Mouse (Mus musculus) heart, adult 8-10 months (tissue): ENCODE measurements at regions not wholly inside any gene's neighbourhood (a gene's known extent, or its start where the extent isn't known, plus 50 kb on each side); places are given as distances from the start of the nearest gene placed in this dataset.
"Not testable (repeated sequence)": the region's sequence is repeated elsewhere in the genome, so short reads cannot be mapped to it uniquely, and the experiment has no call there.

Experiments used
- DNase-seq: peaks from one replicate; pipeline ENCODE4 v3.0.0; 2022; ENCODE audit warnings: low spot score

DNA sequence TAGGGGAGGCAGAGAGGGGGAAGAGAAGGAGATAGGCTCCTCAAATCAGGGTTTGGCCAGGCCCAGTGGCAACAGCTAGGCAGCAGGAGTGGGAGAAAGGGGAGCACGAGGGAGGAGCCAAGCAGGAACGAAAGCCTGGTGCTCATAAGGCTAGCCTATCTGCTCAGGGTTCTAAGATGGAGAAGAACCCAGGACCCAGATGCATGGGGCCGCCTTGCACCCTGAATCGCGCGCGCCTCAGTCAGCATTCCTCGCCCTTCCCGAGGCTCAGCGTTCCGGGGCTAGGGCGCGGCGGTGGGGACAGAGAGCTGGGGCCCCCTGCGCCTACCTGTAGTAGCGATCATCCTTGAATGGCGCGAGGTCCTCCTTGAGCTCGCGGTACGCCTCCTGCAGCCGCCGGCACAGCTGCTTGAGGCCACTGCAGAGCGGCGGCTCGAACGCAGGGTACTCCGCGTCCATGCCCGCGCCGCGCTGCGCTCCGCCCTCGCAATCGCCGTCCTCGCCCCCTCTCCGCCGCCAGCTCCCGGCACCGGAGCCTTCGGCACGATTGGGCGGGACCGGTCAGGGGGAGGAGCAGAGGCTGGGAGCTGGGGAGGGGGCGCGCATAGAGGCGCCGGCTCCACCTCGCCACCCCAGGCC, 60.1 kb downstream of the Dynlt1b start:
- not testable (repeated sequence) for DNase-seq

DNA sequence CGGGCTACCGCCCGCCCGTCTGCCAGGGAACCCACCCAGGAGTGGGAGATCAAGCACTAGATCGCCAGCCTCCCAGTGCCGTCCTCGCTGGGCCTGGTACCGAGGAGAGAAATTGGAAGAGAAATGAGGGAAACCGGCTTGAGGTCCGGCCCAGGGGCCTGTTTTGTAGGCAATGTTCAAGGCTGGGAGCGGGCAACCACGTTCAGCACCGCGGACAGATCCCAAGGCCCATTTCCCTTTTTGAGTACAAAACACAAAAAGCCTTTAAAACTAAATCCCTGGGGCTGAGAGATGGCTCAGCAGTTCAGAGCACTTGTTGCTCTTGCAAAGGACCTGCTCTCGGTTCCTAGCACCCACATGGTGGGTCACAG, 60.6 kb downstream of the Dynlt1b start:
- not testable (repeated sequence) for DNase-seq

DNA sequence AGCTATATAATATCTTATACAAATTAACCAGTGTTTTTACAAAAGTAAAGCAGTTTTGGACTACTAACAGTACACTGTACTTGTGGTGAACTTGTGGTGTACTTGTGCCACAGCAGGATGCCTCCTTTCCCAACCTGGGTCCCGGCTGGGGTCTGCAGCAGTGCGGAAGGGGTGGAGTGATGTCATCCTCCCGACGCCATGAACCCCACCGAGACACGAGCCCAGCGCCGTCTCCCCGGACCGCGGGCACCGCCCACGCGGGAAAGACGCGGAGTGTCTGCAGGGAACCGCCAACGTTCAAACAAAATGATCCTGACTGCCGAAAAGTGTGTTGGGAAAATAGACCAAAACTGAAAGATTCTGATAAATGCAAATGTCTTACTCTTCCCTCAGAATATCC, 62.6 kb downstream of the Dynlt1b start:
- DNase-seq = not testable (repeated sequence)

DNA sequence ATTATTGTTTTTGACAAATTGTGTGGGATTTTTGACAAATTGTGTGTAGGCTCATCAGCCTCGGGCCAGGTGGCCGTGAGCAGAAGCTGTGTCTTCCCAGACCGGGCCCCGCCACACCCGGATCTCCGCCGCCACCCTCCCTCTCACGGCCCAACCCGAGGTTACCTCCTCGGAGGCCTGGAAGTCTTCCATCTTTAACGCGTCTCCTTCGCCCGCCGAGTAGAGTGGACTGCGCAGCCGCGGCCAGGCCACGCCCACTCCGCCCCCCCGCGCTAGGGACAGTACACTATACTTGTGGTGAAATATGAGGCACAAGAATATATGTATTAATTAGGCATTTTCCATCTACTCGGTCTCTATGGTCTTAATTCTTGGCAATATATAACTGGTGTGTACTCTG, 63.0 kb downstream of the Dynlt1b start:
- DNase-seq = peak; percentile 74

DNA sequence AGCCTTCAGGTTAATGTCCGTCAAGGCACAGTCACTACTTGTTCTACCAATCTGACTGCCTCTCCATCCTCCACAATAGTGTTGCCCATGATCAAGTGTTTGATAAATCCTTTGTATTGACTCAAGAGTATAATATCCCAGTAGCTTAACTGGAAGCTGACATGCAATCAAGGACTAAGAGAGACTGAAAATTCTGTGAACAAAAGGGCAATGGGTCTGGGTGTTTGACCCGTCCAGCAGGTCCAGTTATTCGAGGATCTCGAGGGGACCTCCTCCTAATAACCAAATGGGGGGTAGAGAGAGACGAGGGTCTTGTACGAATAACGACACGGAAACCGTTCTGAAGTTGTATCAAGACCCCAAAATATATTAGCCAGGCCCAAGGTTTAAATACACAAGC, 66.6 kb downstream of the Dynlt1b start:
- DNase-seq = not testable (repeated sequence)

DNA sequence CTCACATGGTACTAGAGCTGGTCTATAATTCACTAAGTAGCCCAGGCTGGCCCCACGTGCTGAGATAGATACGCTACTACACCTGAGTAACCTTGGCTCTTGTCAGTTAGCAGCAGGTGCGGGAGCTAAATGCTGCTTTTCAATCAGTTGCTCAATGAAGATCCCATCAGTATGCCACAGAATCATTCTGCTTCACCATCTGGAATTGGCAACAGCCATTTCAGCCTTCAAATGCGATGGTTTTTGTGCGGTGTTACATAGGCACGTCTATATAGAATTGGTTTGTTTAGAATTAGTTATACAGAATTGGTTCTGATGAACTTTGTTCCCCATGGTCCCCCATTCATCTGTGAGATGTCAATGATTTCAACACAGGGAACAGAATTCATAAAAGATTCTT, 72.8 kb downstream of the Dynlt1b start:
- not testable (repeated sequence) for DNase-seq

DNA sequence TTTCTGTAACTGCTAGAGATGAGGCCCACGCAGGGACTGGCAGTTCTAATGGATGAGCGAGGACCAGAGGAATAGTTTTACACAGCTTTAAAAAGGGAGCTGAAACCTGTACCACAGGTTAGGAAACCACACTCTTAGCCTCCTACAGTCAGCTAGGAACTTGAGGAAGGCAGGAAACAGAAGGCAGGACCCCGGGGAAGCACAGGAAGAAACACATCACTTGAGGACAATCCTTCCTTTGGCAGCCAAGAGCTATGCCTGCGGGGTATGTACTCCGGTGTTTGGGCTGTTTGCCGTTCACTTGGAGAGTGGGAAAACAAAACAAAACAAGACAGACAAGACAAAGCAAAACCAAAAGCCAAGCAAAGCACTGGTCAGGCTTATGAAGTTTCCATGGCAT, 76.0 kb downstream of the Dynlt1b start:
- DNase-seq = not testable (repeated sequence)

DNA sequence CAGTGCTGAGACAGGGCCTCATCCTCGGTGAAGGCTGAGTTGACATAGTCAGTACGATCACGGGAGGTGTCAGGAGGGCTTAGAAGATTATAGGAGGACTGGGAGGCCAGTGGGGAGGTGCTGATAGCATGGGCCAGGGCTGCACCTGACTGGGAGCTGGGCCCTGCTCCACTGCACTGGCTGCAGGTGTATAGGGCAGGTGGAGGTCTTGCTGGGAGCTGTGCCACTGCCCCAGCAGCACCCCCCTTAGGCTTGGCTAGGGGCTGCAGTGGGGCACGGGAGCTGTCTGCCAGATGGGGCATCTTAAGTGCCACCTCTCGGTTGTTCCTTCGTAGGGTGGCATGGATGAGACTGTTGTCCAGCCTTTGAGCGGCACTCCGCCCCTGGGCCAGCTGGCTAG, 85.2 kb downstream of the Dynlt1b start:
- not testable (repeated sequence) for DNase-seq

DNA sequence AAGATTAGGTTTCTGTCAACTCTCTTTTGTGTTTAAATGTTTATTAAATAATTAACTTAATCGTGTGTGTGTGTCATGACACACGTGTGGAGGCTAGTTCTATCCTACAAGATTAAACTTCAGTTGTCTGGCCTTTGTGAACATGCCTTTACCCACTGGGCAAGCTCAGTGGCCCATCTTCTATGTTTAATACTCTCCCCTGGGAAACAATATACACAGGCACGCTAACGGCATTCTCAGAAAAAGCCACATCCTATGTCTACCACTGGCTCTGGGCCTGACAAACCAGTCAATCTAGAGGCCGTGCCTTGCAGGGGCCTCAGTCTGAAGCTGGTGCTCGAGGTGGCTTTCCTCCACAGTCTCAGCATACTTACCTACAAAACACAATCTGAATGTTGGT, 82.4 kb upstream of the Dynlt1c start:
- DNase-seq = not testable (repeated sequence)

DNA sequence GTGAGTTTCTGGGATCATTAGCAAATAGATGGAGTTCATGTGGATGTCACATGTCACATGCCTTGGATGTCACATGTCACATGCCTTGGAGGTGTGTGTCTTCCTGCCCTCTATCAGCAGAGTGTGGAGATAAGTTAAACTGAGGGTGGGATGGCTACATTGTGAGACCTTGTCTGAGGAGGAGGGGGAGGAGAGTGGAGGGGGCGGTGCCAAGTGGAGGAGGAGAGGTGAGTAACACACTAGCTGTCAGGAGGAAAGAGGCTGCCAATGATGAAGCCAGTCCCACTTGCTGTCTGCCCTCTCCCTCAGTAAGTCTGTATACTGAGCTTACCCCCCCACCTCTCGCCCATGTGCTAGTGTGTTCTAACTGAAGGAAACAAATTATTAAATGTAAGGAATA, 81.5 kb upstream of the Dynlt1c start:
- not testable (repeated sequence) for DNase-seq

DNA sequence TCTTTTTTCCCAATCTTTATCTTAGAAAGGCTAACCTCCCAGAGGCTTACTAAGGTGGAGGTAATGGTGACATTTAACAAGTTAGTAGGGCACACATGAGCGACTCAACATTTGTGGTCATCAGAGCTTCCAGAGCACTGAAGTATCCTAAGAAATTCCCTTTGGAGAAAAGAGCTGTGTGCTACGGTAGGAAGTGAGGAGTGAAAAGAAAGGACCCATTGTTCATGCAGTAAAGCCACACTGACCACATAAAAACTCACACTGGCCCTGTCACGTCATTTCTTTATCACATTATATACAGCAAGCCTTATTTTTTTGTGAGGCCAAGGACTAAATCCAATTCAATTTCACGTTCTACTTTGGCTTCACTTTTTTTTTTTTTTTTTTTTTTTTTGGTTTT, 80.7 kb upstream of the Dynlt1c start:
- DNase-seq = not testable (repeated sequence)

DNA sequence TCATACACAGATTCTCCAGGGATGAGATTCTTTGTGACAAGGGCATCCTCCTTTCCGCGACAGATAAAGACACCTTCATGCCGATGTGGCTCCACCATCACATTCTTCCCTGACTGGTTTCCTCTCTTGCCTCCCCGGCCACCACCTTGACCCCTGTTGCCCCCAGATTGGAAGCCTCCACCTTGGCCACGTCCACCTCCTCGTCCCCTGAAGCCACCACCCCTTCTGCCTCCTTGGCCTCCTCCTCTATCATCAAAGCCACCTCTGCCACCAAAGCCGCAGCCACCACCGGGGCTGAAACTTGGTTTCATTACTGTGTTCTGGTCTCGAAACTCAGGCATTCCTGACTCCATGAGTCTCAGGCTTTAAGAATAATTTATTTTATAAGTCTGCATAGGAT, 79.3 kb upstream of the Dynlt1c start:
- DNase-seq = not testable (repeated sequence)

DNA sequence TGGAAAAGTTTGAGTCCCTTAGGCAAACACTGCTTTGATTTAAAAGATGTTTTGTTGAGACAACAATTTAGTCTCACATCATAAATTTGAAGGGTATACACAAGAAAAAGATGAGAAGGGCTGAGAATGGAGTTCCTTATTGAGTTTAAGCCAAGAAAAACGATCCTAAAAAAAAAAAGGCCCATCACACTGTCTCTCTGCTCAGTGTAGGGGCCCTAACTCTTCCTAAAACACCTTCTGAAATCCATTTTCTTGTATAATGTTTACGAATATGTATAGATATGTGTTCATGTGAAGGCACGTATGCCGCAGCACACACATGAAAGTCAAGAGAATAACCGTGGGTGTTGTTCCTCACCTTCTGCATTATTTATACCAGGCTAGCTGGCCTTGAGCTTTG, 62.7 kb upstream of the Dynlt1c start:
- not testable (repeated sequence) for DNase-seq

DNA sequence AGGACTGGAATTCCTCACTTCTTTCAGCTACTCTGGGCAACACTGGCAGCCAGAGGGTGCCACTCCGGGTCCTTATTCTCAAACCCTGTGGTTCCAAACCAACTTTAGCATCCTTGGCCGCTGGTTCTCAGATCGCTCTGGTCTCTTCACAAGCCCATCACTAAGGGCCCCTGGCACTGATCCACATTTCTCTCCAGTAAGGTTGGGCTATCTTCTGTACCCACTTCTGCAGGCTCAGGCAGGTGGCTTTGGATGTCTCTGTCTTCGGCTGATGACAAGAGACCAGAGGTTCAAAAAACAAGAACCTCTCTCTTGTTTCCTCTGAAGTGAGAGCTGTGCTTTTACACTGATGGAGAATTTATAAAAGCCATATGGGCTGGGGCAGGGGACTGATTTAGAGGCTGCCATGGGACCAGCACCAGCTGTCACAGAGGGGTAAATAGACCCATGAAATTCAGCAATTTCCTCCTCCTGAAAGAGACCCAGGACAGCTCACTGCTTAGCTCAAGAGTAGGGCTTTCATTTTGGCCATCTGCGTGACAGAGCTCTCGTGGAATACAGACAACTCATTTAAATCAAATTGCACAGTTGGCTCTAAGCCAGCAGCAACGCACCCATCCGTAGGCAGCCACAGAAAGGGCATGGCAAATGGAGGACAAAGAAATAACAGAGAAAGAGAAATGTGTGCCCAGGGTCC, 54.3 kb upstream of the Dynlt1c start:
- not testable (repeated sequence) for DNase-seq

DNA sequence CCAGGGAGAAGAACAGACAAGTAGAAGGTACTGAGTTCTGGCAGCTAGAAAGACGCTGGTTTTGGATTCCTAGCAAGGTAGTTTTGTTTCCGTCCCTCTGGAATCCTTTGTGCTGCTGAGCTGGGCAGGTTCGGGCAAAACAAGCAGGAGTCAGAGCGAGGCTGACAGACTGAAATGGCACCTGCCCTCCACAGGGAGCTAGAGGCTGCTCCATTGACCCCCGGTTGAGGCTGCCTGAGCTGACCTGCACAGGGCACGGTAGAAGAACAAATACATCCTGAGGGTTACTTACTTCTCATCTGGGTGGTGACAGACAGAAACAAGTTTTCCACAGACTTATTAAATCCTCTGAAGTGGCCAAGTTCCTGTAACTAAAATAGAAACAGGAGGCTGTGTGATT, 53.5 kb upstream of the Dynlt1c start:
- DNase-seq = not testable (repeated sequence)
